Mouse (Mus musculus) cerebellum, adult 18-20 months (tissue): ENCODE results near the gene Tspo.
A peak's percentile ranks its signal among the peaks of the same experiment; 100 is the strongest.

Experiments used
- DNase-seq, 2 experiments: peaks; one replicate each; pipeline ENCODE4 v3.0.0; 2021

The Tspo gene

DNA sequence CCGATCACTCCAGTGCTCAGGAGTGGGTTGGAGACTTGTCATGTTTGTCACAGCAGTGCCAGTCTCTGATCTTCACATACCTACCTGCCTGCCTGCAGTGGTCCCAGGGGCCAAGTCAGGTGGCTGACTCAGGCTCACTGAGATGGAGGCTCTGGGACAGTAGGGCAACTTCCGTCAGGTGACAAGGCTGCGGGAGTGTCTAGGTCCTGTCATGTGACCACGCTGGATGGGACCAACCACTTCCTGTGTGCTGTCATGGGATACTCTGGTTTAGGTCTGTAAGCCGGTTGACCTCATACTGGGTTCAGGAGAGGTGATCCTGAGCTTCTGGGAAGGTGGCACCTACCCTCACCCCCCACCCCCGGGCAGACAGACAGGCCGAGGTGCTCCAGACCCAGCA is 17.4 kb upstream of the Tspo start:
- no peak for DNase-seq

DNA sequence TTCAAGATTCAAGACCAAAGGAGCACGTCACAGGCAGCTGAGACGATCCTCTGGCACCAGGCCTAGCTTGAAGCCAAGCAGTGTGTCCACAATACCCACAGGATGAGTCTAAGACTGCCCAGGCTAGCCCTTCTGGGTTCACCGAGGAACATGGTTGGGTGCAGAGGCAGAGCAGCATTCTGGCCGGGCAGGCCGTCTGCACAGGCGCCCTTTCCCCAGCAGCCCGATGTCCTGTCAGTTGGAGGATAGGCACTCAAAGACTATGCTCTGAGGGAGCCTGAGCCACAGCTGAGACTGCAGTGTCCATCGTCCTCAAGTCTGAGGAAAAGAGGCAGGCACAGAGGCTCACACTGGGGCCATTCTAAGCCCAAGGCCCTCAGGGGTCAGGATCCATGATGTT is 16.2 kb upstream of the Tspo start:
- DNase-seq, result no peak

DNA sequence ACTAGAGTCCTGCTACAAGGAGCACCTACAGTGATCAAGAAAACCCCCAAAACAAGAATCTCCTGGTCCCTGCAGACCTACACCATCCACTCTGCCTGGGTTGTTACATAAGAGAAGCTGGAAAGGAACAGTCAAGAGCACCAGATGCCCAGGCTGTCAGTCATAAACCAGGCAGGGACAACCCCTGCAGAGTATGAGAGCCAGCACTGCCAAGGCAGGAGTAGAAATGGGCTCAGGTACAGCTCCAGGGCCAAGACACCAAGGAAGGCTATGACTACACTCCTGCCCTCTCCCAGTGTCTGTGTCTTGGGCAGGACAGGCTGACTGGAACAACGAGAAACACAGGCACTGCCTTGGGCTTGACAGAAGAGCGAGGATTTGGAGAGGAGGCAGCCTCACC is 13.3 kb upstream of the Tspo start:
- DNase-seq, result no peak

DNA sequence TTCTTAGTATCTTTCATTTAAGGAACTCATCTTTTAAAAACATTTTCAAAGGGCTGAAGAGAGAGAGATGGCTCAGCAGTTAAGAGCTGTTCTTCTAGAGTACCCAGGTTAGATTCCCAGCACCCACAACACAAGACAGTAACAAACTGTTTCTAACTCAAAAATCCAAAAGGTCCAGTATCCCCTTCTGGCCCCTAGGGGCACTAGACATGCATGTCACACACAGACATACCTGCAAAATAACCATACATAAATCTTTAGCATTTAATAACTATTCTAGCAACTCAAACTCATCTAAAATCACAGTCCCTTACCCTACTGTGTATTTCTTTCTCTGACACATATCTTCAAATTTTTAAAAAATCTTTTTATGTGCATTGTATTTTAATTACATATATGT is 9.6 kb upstream of the Tspo start:
- no peak for DNase-seq

DNA sequence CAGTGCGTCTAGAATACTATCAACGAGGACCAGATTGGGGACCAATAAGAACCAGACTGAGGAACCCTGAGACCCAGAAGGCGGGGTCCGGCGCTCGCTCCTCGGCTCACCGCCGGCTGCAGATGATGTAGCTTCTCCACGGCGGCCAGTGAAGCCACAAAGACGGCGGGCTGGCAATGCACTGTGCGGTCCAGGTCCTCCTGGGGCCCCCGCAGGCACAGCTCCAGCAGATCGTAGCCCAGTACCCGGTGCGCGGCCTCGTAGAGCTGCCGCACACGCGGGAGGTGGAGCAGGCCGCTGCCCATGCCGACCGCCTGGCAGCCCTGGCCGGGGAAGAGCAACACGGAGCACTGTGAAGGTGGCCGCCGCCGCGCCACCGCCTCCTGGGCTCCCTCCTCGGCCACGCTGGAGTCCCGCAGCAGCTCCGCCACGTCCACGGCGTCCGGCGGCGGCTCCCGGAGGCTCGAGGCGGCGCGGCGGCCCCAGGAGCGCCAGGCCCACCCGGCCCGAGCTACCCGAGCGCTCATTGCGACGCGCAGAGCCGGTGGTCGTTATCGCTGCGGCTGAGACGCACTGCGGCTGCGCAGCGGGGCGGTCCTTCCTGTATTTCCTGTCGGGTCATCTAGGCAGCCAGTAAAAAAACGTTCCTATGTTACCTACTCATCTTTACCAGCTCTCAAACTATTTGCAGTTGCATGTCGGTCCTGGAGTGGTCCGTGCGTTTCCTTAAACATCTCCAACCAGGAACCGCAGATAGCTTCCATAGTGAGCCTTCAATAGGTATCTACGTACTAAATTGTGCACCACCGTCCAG is 8.0 kb upstream of the Tspo start:
- peak; percentile 81 to 89 for DNase-seq

DNA sequence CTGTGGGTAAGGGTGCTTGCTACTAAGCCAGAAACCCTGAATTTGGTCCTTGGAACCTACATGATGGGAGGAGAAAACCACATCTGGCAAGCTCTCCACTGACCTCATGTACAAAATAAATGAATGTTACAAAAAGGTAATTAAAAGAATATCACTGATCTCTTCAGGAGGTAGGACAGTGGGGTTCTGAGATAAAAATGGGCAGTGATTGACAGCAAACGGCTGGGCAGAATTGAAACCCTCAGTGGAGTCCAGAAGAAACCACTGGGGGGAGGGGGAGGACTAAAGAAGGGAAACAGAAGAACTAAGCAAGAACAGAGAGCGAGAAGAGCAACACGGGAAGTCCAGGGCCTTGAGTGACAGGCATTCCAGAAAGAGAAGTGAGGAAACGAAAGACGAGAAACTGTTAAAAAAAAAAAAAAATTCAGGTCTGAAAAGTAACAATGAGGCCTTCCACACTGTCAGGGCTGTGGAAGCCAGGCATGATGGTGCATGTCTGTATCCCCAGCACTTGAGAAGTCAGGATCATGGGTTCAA is 2.4 kb upstream of the Tspo start:
- no peak for DNase-seq

DNA sequence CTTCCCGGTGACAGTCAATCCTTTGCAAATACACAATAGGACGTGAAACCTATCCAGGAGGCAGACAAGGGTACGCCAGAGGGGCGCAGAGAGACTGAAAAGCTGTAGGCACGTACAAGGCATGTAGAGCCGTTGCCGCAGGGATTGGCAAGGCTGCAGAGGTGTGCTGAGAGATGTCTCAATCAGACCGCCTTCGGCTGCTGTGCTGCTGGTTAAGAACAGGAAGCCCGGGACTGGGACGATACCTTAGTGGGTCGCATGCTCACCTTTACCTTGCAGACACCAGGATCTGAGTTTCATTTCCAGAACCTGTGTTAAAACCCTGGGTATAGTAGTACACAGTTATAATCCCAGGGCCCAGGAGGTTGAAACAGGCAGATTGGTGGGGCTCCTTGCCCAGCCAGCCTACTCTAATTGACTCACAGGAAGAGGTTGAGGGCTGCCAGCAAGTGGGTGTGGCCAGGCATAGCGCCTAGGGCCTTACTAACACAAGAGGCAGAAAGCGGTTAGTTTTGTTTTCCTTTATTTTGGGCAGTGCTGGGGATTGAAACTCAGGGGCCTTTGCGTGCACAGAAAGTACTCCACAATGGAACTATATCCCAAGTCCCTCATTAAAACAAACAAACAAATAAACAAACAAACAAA is 644 bp upstream of the Tspo start:
- no peak for DNase-seq

DNA sequence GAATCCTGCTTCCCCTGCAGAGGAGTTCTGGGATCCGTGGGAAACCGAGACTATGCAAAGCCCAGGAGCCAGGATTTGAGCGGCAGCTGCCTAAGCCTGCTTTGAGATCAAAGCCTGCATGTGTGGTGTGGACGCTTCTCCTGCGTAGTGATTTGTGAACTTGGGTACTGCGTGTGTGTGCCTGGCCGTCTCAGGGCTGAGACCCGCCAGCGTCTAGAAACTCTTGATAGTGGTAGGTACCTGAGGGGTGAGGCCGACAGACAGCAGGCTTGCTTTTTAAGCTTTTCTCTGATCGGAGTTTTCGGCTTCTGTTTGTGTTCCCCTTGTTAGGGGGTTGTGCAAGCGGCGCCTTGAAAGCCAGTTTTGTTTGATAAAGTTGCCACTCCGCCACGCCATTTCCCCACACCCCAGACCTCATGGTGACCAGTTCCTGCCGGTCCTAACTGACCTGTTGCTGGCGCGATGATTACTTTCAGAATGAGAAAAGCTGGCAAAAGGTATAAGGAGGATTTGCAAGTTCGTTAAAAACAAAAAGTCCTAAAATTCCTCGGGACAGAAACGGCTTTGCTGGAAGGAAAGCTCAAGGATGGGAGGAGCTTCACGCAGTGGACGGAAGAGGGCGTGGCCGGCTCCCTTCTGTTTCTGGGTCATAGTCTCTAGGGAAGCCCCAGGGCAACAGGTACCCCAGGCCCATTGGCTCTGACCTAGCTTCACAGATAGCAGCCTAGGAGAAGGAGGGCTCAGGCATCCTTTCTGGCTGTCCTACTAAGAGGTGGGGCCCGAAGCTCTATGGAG is 662 bp downstream of the Tspo start:
- DNase-seq, result no peak

DNA sequence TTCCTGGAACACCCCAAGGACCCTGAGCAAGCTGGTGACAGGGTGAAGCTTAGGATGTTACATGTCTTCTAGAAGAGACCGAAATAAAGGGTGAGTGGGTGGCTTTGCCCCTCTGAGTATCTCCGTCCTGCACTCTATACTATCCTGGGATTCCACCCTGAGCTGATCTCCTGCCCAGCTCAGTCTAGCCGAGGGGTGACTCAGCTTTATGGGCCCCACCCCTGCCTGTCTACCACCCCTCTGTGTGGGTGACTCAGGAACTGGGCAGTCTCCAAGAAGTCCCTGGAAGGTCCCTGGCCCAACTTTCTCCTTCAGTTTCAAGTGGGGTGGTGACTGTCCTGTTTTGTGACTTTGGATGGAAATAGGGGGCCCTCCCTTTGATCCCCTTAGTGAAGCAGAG is 2.0 kb downstream of the Tspo start:
- no peak for DNase-seq

DNA sequence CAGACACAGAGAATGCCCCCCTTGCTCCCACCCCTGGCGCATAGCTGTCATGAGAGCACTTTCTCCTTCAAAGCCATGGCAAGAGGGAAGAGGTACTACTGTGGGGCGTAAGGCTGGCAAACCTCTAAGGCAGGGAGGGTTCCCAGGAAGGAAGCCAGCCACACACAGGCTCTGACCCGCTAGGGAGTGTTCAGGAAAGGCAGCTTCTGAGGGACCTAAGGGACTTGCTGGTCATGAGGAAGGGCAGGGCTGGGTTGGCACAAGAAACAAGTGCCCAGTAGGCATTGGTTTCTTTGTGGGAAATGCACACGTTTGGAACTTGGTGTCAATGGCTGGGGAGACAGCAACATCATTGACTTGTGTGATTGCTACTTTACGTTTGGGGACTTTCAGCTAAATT is 2.6 kb downstream of the Tspo start:
- no peak for DNase-seq

DNA sequence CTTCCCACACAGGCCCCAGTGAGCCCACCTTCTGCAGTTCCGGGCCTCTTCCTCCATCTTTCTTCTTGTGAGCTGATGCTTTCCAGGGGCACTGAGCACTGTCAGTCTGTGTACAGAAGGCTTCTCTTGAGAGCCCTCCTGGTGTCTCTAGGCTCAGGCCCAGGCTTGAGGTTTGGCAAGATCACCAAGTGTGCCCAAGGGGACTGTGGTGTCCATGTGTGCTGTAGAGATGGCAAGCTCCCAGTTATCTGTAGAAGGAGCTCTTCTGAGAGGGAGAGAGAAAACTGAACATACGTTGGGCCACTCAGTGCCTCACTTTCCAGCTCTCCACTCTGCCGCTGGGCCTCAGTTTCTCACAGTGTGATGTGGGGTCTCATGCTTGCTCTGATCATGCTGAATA is 4.3 kb downstream of the Tspo start:
- DNase-seq, result no peak

DNA sequence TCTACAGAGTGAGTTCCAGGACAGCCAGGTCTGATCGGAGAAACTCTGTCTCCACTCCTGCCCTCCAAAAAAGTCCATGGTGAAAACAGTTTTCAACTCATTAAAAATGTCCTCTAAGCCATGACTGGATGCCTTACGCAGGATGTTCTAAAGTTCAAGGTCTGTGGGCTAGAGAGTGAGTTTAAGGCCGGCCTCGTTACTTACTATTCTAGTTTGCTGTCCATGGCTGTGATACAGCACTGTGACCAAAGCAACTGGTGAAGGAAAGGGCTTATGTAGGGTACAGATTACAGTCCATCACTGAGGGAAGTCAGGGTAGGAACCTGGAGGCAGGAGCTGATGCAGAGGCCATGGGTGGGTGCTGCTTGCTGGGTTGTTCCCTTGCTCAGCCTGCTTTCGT is 5.2 kb downstream of the Tspo start:
- no peak for DNase-seq

DNA sequence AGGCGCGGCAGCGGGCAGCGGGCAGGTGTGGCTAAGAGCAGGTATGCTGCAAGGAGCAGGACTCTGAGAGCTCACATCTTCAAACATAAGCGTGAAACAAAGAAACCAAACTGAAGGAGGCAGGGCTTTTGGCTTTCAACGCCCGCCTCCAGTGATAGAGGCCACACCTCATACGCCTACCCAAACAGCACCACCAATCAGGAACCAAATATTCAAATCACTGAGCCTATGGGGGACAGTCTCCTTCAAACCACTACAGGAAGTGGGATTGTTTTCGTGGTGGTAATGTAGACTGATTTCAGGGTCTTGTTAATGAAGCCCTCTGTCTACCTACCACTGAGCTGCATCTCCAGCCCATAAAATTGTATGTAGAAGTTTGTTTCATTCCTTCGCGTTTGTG is 6.3 kb downstream of the Tspo start:
- DNase-seq, result no peak

DNA sequence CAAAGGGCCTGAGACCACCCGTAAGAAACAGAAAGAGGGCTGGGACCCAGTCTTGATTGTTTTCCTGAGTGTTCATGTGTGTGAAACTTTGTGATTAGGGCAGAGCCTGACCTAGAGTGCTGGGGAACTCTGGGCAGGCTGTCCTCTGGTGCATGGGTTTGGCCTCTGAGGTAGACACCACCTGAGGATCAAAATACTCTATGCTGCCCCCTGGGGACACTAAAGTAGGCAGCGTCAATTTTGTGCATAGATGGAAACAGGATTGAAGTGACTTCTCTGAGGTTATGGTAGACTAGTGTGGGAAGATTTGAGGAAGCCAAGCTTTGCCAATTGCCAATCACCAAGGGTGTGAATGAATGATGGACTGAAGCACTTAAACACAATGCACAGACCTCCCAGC is 7.2 kb downstream of the Tspo start:
- no peak for DNase-seq

DNA sequence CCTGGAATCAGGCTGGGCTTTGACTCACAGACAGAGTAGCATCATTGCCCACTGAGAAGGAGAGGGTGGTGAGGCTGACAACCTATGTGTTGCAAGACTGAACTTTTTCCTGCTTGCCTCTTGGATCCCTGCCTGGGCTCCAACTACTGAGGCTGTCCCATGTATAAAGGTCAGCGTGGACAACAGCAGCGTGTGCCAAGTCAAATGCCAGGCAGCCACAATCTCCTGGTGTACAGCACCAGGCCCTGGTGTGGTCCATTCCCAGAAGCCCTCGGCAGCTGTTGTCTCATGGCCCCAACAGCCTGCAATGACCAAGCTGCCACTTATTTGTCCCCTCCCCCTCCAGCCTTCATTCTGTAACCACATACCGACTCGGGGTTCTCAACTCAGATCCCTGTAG is 8.2 kb downstream of the Tspo start:
- no peak for DNase-seq

DNA sequence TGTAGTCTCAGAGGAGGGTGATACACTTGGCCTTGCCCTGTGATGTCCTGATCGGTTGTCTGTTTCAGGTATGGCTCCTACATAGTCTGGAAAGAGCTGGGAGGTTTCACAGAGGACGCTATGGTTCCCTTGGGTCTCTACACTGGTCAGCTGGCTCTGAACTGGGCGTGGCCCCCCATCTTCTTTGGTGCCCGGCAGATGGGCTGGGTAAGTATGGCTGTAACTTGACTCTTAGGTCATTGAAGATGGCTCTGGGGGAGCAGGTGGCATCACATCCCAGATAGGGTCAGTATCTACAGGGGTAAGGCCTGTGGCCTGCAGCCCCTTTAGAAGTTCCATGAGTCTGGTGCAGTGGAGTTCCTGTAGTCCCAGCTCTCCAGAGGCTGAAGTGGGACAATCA is 8.7 kb downstream of the Tspo start:
- no peak for DNase-seq

DNA sequence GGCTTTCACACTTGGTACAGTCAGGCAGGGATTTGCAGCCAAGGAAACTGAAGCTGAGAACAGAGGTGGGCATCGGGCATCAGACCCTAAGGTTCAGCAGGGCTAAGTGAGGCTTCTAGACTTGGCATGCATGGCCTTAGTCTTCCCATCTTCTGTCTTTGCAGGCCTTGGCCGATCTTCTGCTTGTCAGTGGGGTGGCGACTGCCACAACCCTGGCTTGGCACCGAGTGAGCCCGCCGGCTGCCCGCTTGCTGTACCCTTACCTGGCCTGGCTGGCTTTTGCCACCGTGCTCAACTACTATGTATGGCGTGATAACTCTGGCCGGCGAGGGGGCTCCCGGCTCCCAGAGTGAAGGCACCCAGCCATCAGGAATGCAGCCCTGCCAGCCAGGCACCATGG is 10.2 kb downstream of the Tspo start:
- DNase-seq, result peak; percentile 41 to 53

DNA sequence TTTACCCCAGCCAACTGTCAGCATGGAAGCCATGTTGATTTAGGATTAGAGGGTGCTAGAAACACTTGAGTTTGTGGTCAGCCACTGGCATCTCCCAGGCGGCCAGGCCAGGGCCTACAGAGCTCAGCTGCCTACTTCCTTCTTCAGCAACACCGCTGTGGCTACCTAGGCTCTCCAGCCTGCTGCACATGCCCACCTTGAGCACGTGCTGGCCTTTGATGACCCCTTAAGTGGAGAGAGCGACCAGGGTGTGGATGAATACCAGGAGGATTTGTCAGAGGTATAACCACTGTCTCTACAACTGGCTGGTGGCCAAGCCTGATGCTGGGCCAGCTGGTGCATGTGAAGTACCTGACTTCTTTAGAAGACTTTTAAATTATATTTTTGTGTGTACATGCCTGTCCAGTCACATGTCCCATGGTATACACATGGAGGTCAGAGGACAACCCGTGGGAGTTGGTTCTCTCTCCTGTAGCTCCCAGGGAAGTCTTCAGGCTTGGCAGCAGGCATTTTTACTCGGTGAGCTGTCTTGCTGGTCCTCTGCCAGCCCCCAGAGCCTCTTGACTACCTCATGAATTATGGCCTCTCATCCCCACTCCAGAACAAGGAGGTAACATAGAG is 11.4 kb downstream of the Tspo start:
- DNase-seq, result no peak

DNA sequence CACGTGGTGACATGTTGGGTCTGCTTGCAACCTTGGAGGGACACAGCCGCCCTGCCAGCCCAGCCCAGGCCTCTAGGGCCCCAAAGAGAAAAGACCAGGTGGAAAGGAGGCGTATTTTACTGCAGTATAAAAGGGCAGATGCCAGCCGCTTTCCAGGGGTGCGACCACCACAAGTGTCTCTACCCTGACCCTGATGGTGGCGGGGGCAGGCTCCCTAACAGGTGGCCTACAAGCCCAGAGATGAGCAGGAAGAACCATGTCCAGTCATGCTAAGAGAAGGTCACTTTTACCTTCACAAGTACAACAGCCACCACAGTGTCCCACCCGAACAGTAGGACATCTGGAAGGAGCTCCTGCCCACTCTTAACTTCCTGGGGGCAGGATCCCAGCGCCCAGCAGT is 12.2 kb downstream of the Tspo start:
- DNase-seq, result no peak

DNA sequence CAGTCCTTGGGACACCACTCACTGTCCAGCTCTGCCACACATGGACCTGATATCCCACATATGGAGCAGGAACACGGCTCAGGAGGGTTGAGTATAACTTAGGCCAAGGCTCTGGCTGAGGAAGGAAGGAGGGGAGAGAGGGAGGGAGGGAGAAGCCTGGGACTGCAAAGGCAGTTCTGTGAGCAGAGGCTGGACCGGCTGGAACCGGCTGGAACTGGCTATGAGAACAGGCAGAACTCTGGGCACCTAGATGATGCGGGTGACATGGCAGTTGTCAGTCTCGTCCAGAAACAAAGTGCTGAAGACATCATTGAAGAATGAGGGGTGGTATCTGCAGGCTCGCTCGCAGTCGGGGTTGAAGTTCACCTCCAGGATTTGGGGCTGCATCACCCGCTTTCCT is 13.3 kb downstream of the Tspo start:
- DNase-seq, result no peak

DNA sequence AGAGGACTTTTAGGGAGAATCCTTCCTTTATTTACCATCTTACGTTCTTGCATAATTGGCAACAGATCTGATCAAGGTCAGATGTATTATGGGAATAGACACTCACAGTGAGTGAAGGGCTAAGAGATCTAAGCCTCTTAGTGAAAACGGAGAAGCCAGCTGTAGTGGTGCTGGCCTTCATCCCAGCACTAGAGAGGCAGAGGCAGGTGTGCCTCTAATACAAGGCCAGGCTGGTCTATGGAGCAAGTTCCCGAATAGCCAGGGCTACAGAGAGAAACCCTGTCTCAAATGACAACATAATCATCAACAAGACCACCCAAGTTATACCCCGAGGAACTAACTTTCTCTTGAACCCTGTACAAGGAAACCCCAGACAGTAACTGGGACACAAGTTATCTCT is 19.5 kb downstream of the Tspo start:
- no peak for DNase-seq

DNA sequence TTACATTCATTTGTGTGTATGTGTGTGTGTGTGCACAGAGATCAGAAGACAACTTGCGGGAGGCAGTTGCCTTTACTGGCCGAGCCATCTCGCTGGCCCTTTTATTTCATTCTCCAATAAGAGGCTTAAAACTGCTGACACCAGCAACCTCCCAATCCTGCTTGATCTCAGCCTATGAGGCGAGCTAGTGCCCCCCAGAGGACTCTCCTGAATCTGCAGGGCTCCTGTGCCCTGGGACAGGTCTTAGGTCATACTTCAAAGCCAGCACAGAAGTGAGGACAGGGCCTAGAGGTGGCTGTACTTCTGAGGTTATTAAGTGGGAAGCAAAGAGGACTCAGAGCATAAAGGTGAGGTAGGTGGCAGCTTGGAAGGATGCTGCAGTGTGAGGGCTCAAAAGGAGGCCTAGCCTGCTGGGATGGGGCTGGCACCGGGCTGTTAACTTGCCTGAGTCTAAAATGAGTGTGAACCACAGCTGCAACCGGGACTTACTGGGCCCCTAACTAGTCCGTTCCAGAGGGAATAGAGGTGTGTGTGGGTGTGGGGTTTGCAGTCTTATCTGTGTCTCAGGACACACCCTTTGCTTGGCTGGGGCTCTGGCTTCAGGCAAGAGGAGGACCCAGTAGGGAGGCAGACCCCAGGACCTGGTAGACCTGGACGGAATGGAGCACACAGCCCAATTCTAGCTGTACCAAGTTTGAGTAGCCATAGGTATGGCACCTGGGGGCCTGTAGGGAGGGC is 20.2 kb downstream of the Tspo start:
- DNase-seq, result peak in 1 of 2 experiments; percentile 32
